Mouse (Mus musculus): ENCODE measurements around the gene Hcfc2. TPM values are rescaled to one million over a fixed set of nuclear protein-coding genes. Genes with fewer than 3 reads are reported as not detected.

Hcfc2 gene
- 27.2 TPM for polyA plus RNA-seq (2014; fragmentation: Illumina TruSeq; extraction: RNeasy Lipid Tissue Mini Kit (QIAGEN cat#74804); ENCODE audit: low read depth, low replicate concordance)

DNA sequence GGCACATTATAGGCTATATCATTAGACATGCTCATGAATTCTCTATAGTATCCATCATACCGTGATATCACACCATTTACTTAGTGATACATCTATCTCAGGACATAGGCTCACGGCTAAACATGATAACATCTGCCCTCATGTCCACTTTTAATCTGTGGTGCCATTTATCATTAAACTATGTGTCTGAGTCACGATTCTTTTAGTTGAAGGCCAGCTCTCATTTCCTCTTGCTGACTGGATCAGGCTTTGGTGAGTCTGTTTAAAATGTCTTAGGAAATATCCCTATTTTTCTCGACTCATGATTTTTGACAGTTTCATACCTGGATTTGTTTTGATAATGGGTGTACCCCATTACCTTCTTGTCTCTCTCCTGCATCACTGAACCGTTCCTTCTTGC lies at the start of gene Hcfc2:
TSS of gene Hcfc2 (plus strand) at position 205 of the 400 bp plus-strand sequence.

DNA sequence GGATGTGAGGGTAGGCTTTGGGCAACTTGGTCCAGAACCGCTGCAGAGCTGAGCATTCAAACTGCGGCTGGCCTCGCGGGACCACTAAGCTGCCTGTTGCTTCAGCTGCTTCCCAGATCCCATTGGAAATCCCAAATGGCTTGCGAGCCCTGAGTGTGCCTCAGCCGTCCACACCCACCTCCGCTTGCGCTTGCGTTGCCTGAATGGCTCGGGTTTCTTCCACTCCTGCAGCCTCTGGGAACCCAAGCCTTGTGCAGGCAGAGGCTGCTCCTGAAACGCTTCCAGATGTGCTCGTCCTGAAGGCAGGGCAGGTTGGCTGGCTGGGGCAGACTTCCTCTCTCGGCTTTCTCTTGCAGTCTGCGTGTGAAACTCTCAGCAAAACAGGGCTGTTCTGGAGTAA lies 5.5 kb upstream of the Hcfc2 start, which contains the start of gene Glt8d2:
TSS of gene Glt8d2 (minus strand) at position 157 of the 400 bp plus-strand sequence.

GRCm38 (mm10) chr10:82763840-82764631 lies 68.1 kb downstream of the Hcfc2 start, which contains the start of gene Nfyb:
Nfyb (minus strand) TSS chr10:82764144.

Other genes starting within 250 kb of the Hcfc2 start
- not detected for gene Gm1553, start 203.5 kb upstream of the Hcfc2 start, polyA plus RNA-seq (2014; fragmentation: Illumina TruSeq; extraction: RNeasy Lipid Tissue Mini Kit (QIAGEN cat#74804); ENCODE audit: low read depth, low replicate concordance)
- gene 1190007I07Rik, start 72.9 kb upstream of the Hcfc2 start, polyA plus RNA-seq (2014; fragmentation: Illumina TruSeq; extraction: RNeasy Lipid Tissue Mini Kit (QIAGEN cat#74804); ENCODE audit: low read depth, low replicate concordance), result 22.1 TPM
- 17.2 TPM for gene Tdg, start 66.3 kb upstream of the Hcfc2 start, polyA plus RNA-seq (2014; fragmentation: Illumina TruSeq; extraction: RNeasy Lipid Tissue Mini Kit (QIAGEN cat#74804); ENCODE audit: low read depth, low replicate concordance)
- gene Glt8d2, start 5.5 kb upstream of the Hcfc2 start, polyA plus RNA-seq (2014; fragmentation: Illumina TruSeq; extraction: RNeasy Lipid Tissue Mini Kit (QIAGEN cat#74804); ENCODE audit: low read depth, low replicate concordance), result not detected
- gene Nfyb, start 68.0 kb downstream of the Hcfc2 start, polyA plus RNA-seq (2014; fragmentation: Illumina TruSeq; extraction: RNeasy Lipid Tissue Mini Kit (QIAGEN cat#74804); ENCODE audit: low read depth, low replicate concordance), result 57.0 TPM
- 61.8 TPM for gene Txnrd1, start 137.8 kb downstream of the Hcfc2 start, polyA plus RNA-seq (2014; fragmentation: Illumina TruSeq; extraction: RNeasy Lipid Tissue Mini Kit (QIAGEN cat#74804); ENCODE audit: low read depth, low replicate concordance)
- gene Eid3, start 170.5 kb downstream of the Hcfc2 start, polyA plus RNA-seq (2014; fragmentation: Illumina TruSeq; extraction: RNeasy Lipid Tissue Mini Kit (QIAGEN cat#74804); ENCODE audit: low read depth, low replicate concordance), result 0.40 TPM